Mouse (Mus musculus): ENCODE results near the gene Cnot2. TPM values are rescaled to one million over a fixed set of nuclear protein-coding genes. Genes with fewer than 3 reads are reported as not detected.

Cnot2 gene
- total and polyA plus RNA-seq, 2 experiments: 14.0 to 39.0 TPM

GRCm38 (mm10) chr10:116554434-116554833, 26.9 kb downstream of the Cnot2 start:
- Histone ChIP-seq H3K36me3 (ENCODE audit: control insufficient read depth, insufficient read depth, low read length) (no peaks in the 10 kb centered on the region), H3K27me3 (ENCODE audit: control insufficient read depth, insufficient read depth, low read length) (no peaks in the 10 kb centered on the region), H3K4me1 (ENCODE audit: control insufficient read depth, insufficient read depth, low read length) (peaks cover 15% of the 10 kb centered on the region), H3K79me2 (ENCODE audit: control insufficient read depth, insufficient read depth, low read length) (peaks cover 28% of the 10 kb centered on the region), H3K9ac (ENCODE audit: low read depth, low read length) (no peak overlapping the region), H3K4me3 (ENCODE audit: insufficient read depth, low read depth, low read length) (no peak overlapping the region), H3K27ac (replicated peaks; ENCODE audit: insufficient read depth, low read depth, low read length) (no peak overlapping the region)
- no peak for DNase-seq (ENCODE audit: extremely low read depth, low read depth, low spot score)
- TF ChIP-seq CTCF (IDR thresholded peaks at IDR 0.05; ENCODE audit: low read depth, low read length) (no peak), POLR2A (IDR thresholded peaks at IDR 0.05; ENCODE audit: extremely low read depth, insufficient read depth, low read length) (no peak)
- WGBS: 59% methylated on average over 2 of the region's 2 CpGs

DNA sequence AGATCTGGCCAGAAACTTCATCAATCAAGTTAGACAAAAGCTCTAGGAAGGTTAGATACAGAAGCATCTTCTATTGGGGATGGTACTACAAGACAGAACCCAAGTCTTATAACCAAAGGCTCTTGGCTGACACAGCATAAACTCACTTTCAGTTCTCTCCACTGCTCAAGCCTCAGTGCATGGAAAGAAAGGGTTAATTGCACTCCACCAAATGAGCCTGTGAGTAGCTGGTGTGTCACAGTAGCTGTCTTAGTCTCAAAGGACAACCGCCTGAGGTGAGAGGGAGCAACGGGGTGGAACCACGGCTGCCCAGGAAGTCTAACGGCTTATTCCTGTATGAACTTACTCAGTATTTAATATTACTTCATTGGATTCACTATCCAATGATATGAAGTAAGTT, 33.4 kb downstream of the Cnot2 start:
- H3K27me3 ChIP-seq (ENCODE audit: control insufficient read depth, insufficient read depth, low read length): no peaks in the 10 kb centered on the region
- no peak overlapping the region for H3K27ac ChIP-seq (replicated peaks; ENCODE audit: insufficient read depth, low read depth, low read length)
- no peak overlapping the region for H3K4me3 ChIP-seq (ENCODE audit: insufficient read depth, low read depth, low read length)
- peaks cover 3% of the 10 kb centered on the region; the same call in 1 of the 2 replicates for H3K36me3 ChIP-seq (ENCODE audit: control insufficient read depth, insufficient read depth, low read length)
- peaks cover 6% of the 10 kb centered on the region; the same call in 1 of the 2 replicates for H3K79me2 ChIP-seq (ENCODE audit: control insufficient read depth, insufficient read depth, low read length)
- TF ChIP-seq CTCF (IDR thresholded peaks at IDR 0.05; ENCODE audit: low read depth, low read length): no peak
- TF ChIP-seq POLR2A (IDR thresholded peaks at IDR 0.05; ENCODE audit: extremely low read depth, insufficient read depth, low read length): no peak
- H3K4me1 ChIP-seq (ENCODE audit: control insufficient read depth, insufficient read depth, low read length): peaks cover 5% of the 10 kb centered on the region; the same call in 1 of the 2 replicates
- DNase-seq (ENCODE audit: extremely low read depth, low read depth, low spot score): no peak
- 59% methylated on average over 4 of the region's 4 CpGs for WGBS
- no peak overlapping the region for H3K9ac ChIP-seq (ENCODE audit: low read depth, low read length)

GRCm38 (mm10) chr10:116546177-116546576, 35.1 kb downstream of the Cnot2 start:
- Histone ChIP-seq H3K79me2 (ENCODE audit: control insufficient read depth, insufficient read depth, low read length) (peaks cover 10% of the 10 kb centered on the region; the same call in 1 of the 2 replicates), H3K27ac (replicated peaks; ENCODE audit: insufficient read depth, low read depth, low read length) (no peak overlapping the region), H3K9ac (ENCODE audit: low read depth, low read length) (no peak overlapping the region), H3K4me3 (ENCODE audit: insufficient read depth, low read depth, low read length) (no peak overlapping the region), H3K36me3 (ENCODE audit: control insufficient read depth, insufficient read depth, low read length) (peaks cover 3% of the 10 kb centered on the region; the same call in 1 of the 2 replicates), H3K4me1 (ENCODE audit: control insufficient read depth, insufficient read depth, low read length) (peaks cover 3% of the 10 kb centered on the region; the same call in 1 of the 2 replicates), H3K27me3 (ENCODE audit: control insufficient read depth, insufficient read depth, low read length) (no peaks in the 10 kb centered on the region)
- DNase-seq (ENCODE audit: extremely low read depth, low read depth, low spot score): no peak
- 96% methylated on average over 3 of the region's 3 CpGs for WGBS
- TF ChIP-seq CTCF (IDR thresholded peaks at IDR 0.05; ENCODE audit: low read depth, low read length) (no peak), POLR2A (IDR thresholded peaks at IDR 0.05; ENCODE audit: extremely low read depth, insufficient read depth, low read length) (no peak)

DNA sequence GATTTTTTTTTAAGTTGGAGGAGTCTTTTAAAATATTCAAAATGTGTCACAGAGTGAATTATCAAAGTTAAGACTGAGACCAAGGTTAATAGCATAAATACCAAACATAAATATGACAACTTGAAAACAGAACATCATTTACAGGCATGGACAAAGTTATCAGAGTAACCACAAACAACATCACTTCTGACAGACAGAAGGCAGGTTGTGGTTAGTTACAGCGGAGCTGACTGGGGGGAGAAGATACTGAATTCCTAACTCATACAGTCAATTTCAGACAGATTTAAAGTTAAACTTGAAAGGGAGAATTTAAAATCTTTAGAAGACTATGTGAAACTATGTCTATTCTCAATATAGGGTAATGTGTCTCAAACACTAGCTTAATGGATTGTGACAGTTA, 38.2 kb downstream of the Cnot2 start:
- no peak for TF ChIP-seq CTCF (IDR thresholded peaks at IDR 0.05; ENCODE audit: low read depth, low read length)
- TF ChIP-seq POLR2A (IDR thresholded peaks at IDR 0.05; ENCODE audit: extremely low read depth, insufficient read depth, low read length): no peak
- H3K27ac ChIP-seq (replicated peaks; ENCODE audit: insufficient read depth, low read depth, low read length): no peak overlapping the region
- no peaks in the 10 kb centered on the region for H3K27me3 ChIP-seq (ENCODE audit: control insufficient read depth, insufficient read depth, low read length)
- DNase-seq (ENCODE audit: extremely low read depth, low read depth, low spot score): no peak
- H3K79me2 ChIP-seq (ENCODE audit: control insufficient read depth, insufficient read depth, low read length): peaks cover 10% of the 10 kb centered on the region; the same call in 1 of the 2 replicates
- H3K4me1 ChIP-seq (ENCODE audit: control insufficient read depth, insufficient read depth, low read length): no peaks in the 10 kb centered on the region
- 95% methylated on average over 1 of the region's 1 CpGs for WGBS
- no peak overlapping the region for H3K4me3 ChIP-seq (ENCODE audit: insufficient read depth, low read depth, low read length)
- H3K36me3 ChIP-seq (ENCODE audit: control insufficient read depth, insufficient read depth, low read length): peaks cover 3% of the 10 kb centered on the region; the same call in 1 of the 2 replicates
- H3K9ac ChIP-seq (ENCODE audit: low read depth, low read length): no peak overlapping the region

DNA sequence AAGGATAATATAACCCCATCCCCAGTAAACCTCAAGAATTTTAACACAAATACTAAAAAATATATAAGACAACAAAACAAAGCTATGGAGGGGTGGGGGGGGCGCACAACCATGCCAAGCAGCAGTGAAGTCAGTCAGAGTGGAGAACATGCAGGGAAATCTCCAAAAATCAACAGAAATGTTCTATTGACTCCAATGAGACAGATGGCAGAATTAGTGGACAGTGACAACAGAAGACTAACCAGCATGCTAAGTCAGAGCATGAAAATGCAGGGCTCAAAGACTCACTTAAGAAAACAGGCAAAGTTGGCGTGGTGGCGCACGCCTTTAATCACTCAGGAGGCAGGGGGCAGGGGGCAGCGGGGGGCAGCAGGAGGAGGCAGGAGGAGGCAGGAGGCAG, 40.6 kb downstream of the Cnot2 start:
- TF ChIP-seq POLR2A (IDR thresholded peaks at IDR 0.05; ENCODE audit: extremely low read depth, insufficient read depth, low read length): no peak
- TF ChIP-seq CTCF (IDR thresholded peaks at IDR 0.05; ENCODE audit: low read depth, low read length): no peak
- DNase-seq (ENCODE audit: extremely low read depth, low read depth, low spot score): no peak
- Histone ChIP-seq H3K79me2 (ENCODE audit: control insufficient read depth, insufficient read depth, low read length) (peaks cover 10% of the 10 kb centered on the region; the same call in 1 of the 2 replicates), H3K9ac (ENCODE audit: low read depth, low read length) (no peak overlapping the region), H3K27me3 (ENCODE audit: control insufficient read depth, insufficient read depth, low read length) (no peaks in the 10 kb centered on the region), H3K4me3 (ENCODE audit: insufficient read depth, low read depth, low read length) (no peak overlapping the region), H3K36me3 (ENCODE audit: control insufficient read depth, insufficient read depth, low read length) (peaks cover 2% of the 10 kb centered on the region; the same call in 1 of the 2 replicates), H3K4me1 (ENCODE audit: control insufficient read depth, insufficient read depth, low read length) (no peaks in the 10 kb centered on the region; the same call in 1 of the 2 replicates), H3K27ac (replicated peaks; ENCODE audit: insufficient read depth, low read depth, low read length) (no peak overlapping the region)
- 98% methylated on average over 5 of the region's 5 CpGs for WGBS

- peaks cover 9% of the 10 kb centered on the region for H3K4me1 ChIP-seq (ENCODE audit: control insufficient read depth, insufficient read depth, low read length)
- TF ChIP-seq CTCF (IDR thresholded peaks at IDR 0.05; ENCODE audit: low read depth, low read length) (no peak), POLR2A (IDR thresholded peaks at IDR 0.05; ENCODE audit: extremely low read depth, insufficient read depth, low read length) (no peak)
- WGBS: 96% methylated on average over 3 of the region's 3 CpGs
- H3K9ac ChIP-seq (ENCODE audit: low read depth, low read length): no peak overlapping the region
- peaks cover 10% of the 10 kb centered on the region; the same call in 1 of the 2 replicates for H3K79me2 ChIP-seq (ENCODE audit: control insufficient read depth, insufficient read depth, low read length)
- H3K27me3 ChIP-seq (ENCODE audit: control insufficient read depth, insufficient read depth, low read length): no peaks in the 10 kb centered on the region
- no peak overlapping the region for H3K27ac ChIP-seq (replicated peaks; ENCODE audit: insufficient read depth, low read depth, low read length)
- DNase-seq (ENCODE audit: extremely low read depth, low read depth, low spot score): no peak
- no peak overlapping the region for H3K4me3 ChIP-seq (ENCODE audit: insufficient read depth, low read depth, low read length)
- peaks cover 2% of the 10 kb centered on the region; the same call in 1 of the 2 replicates for H3K36me3 ChIP-seq (ENCODE audit: control insufficient read depth, insufficient read depth, low read length)
Observed at GRCm38 (mm10) chr10:116537495-116537894, 43.8 kb downstream of the Cnot2 start.
